Mouse (Mus musculus) MEL (cell line): Measurements from ENCODE around the gene Tdrd3.

Experiments used
- CHD2 ChIP-seq: IDR thresholded peaks from 2 replicates; pipeline ENCODE4 v1.6.1; 2011; ENCODE audit warnings: low read length, improper control_type of control experiment
- CTCF ChIP-seq, 3 experiments: IDR thresholded peaks in 2 of 3; conservative IDR thresholded peaks in 1 of 3; 2 replicates each; pipeline ENCODE4 v1.5.1; 2011 to 2012; ENCODE audit warnings: low read length in 3 of 3, low read depth in 2 of 3, mild to moderate bottlenecking in 2 of 3, improper control_type of control experiment in 1 of 3, inconsistent platforms in 1 of 3, mixed read lengths in 1 of 3, moderate library complexity in 1 of 3; ENCODE audit not compliant: control insufficient read depth in 1 of 3, insufficient read depth in 1 of 3, poor library complexity in 1 of 3, severe bottlenecking in 1 of 3
- EP300 ChIP-seq, 2 experiments: IDR thresholded peaks; 2 replicates each; pipeline ENCODE4 v1.6.1; 2011; ENCODE audit warnings: improper control_type of control experiment in 2 of 2, low read length in 2 of 2, low read depth in 1 of 2, mild to moderate bottlenecking in 1 of 2
- ETS1 ChIP-seq: IDR thresholded peaks from 2 replicates; pipeline ENCODE4 v1.6.1; 2012; ENCODE audit warnings: low read depth, mild to moderate bottlenecking, inconsistent platforms, low read length, improper control_type of control experiment, moderate library complexity
- GATA1 ChIP-seq: IDR thresholded peaks from 2 replicates; pipeline ENCODE4 v1.6.1; 2011; ENCODE audit warnings: low read depth, low read length, improper control_type of control experiment
- MAX ChIP-seq: IDR thresholded peaks from 2 replicates; pipeline ENCODE4 v1.6.1; 2011; ENCODE audit warnings: low read length, improper control_type of control experiment
- MEF2A ChIP-seq: IDR thresholded peaks from 2 replicates; pipeline ENCODE4 v1.6.1; 2014; ENCODE audit warnings: low read depth, mild to moderate bottlenecking, inconsistent platforms, low read length, improper control_type of control experiment; ENCODE audit not compliant: poor library complexity, insufficient replicate concordance, severe bottlenecking; ENCODE audit errors: extremely low read depth
- NRF1 ChIP-seq: IDR thresholded peaks from 2 replicates; pipeline ENCODE4 v1.6.1; 2014; ENCODE audit warnings: low read depth, mild to moderate bottlenecking, inconsistent platforms, low read length, improper control_type of control experiment, moderate library complexity; ENCODE audit not compliant: poor library complexity, insufficient read depth, severe bottlenecking
- RAD21 ChIP-seq: IDR thresholded peaks from 2 replicates; pipeline ENCODE4 v1.6.1; 2011; ENCODE audit warnings: mild to moderate bottlenecking, low read depth, low read length, improper control_type of control experiment
- SMC3 ChIP-seq: IDR thresholded peaks from 2 replicates; pipeline ENCODE4 v1.6.1; 2011; ENCODE audit warnings: low read depth, low read length, improper control_type of control experiment
- TBP ChIP-seq: IDR thresholded peaks from 2 replicates; pipeline ENCODE4 v1.8.0; 2011; ENCODE audit warnings: low read depth, low read length, improper control_type of control experiment
- ZC3H11A ChIP-seq: IDR thresholded peaks from 2 replicates; pipeline ENCODE4 v1.6.1; 2012; ENCODE audit warnings: low read depth, mild to moderate bottlenecking, inconsistent platforms, low read length, improper control_type of control experiment

DNA sequence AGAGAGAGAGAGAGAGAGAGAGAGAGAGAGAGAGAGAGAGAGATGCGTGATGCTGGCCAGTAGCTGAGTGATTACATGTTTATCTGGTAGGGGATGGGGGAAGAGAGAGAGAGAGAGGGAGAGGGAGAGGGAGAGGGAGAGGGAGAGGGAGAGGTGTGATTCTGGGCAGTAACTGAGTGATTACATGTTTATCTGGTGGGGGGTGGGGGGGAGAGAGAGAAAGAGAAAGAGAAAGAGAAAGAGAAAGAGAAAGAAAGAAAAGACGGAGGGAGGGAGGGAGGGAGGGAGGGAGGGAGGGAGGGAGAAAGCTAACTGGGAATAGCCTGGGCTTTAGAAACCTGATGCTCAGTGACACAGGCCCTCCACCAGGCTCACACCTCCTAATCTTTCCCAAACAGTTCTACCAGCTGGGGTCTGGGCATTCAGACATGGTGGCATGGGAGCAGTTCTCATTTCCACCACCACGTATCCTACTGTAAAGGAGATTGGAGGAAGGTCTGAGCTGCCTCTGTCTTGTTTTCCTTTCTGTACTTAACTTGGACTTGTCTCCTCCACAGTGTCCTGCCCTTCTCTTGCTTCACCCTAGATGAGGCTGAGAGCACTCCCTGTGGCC lies 62.0 kb downstream of the Tdrd3 start:
- TF ChIP-seq SMC3 (no peak), EP300 (IDR thresholded peaks at IDR 0.05; ENCODE audit: low read depth in 1 of 2, low read length in 2 of 2) (no peak), ZC3H11A (no peak), TBP (no peak), MAX (no peak), ETS1 (no peak), RAD21 (no peak), CTCF (IDR thresholded peaks at IDR 0.05 in 2 of 3, conservative IDR thresholded peaks at IDR 0.05 in 1 of 3; ENCODE audit: control insufficient read depth in 1 of 3, insufficient read depth in 1 of 3, low read depth in 2 of 3, low read length in 3 of 3, poor library complexity in 1 of 3, severe bottlenecking in 1 of 3) (no peak), GATA1 (no peak), MEF2A (no peak), CHD2 (no peak), NRF1 (no peak)
